Comparison of ENCODE assay signal across 22 mouse cellular contexts in the genomic region with DNA sequence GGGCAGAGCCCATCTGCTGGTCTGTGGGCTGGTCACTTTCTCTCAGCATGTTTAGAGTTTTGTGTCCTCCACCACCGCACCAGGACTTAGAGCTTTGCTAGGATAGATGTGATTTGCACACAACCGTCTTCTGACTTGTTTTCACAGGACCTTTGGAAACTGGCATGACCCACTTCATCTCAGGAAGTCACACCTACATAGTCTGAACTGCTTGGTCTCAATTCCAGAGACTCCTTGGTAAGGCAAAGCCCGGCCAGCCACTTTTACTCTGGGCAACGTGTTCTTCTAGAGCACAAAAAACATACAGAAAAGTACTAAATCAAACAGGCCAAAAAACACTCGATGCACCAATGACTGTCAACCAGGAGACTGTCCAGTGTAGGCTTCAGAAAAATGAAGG. TPM values are rescaled to one million over a fixed set of nuclear protein-coding genes. Genes with fewer than 3 reads are reported as not detected.
"Had no signal": no experiment of that assay in that cellular context is flagged by ENCODE, and none has a peak within 500 bp of the region (broad histone marks: within the 10 kb centered on the region; RNA-seq: fewer than 3 reads in every experiment).

No protein-coding gene starts in this region.

- H3K9me3 ChIP-seq: limb, embryonic 12.5 days; liver, embryonic 13.5 days; lung, embryonic 15.5 days had no signal

- ATAC-seq: liver, postnatal 0 days had no signal

- DNase-seq: kidney, adult 11 months; kidney, adult 9 months; kidney, postnatal 36 days; layer of hippocampus, adult 9-11 months; layer of hippocampus, postnatal 36 days; liver; liver, embryonic 13.5 days; liver, postnatal 0 days; lung, postnatal 14 days; retina, postnatal 1 day; right cerebral cortex, postnatal 4 days; spleen, adult 18-20 months; thymus, adult 18-20 months; thymus, postnatal 14 days had no signal

- H3K4me3 ChIP-seq: limb, embryonic 12.5 days; liver, embryonic 13.5 days; lung, embryonic 15.5 days had no signal

- H3K27ac ChIP-seq: kidney, postnatal 0 days; limb, embryonic 12.5 days; liver, embryonic 13.5 days; lung, embryonic 15.5 days had no signal

- H3K4me2 ChIP-seq: limb, embryonic 12.5 days; liver, embryonic 13.5 days; lung, embryonic 15.5 days had no signal

- H3K36me3 ChIP-seq: limb, embryonic 12.5 days; liver, embryonic 13.5 days; lung, embryonic 15.5 days had no signal

- H3K9ac ChIP-seq: limb, embryonic 12.5 days; liver, embryonic 13.5 days; liver, postnatal 0 days; lung, embryonic 15.5 days had no signal

- H3K4me1 ChIP-seq: liver, embryonic 13.5 days; lung, embryonic 15.5 days had no signal

RNA-seq across cellular contexts. Expression of gene Pax3, which starts 14.0 kb away (rescaled TPM):
- total RNA-seq: layer of hippocampus, adult 18-20 months; layer of hippocampus, postnatal 36 days; left cerebral cortex, adult 8-10 months; left cerebral cortex, postnatal 25 days; megakaryocyte-erythroid progenitor cell, adult 5-6 weeks had no signal
- polyA plus RNA-seq: kidney, postnatal 0 days; liver, postnatal 0 days; stomach, embryonic 14.5 days had no signal
